9 mouse cellular contexts compared by ENCODE assay signal in genomic region chr5:96206897-96207296, GRCm38 (mm10). TPM values are rescaled to one million over a fixed set of nuclear protein-coding genes. Genes with fewer than 3 reads are reported as not detected.
DNase-seq lines count a peak whose midpoint lies in the region; TF ChIP-seq lines count a peak whose summit lies in the region.
"Had no signal": no experiment of that assay in that cellular context is flagged by ENCODE, and none has a peak within 500 bp of the region (broad histone marks: within the 10 kb centered on the region; RNA-seq: fewer than 3 reads in every experiment).

No protein-coding gene starts in this region.

- no peaks in the 10 kb centered on the region for H3K79me2 ChIP-seq in heart, adult 2 months (replicated peaks; ENCODE audit: control insufficient read depth, insufficient read depth, low read length)
- H3K79me2 ChIP-seq in MEL (ENCODE audit: control insufficient read depth, insufficient read depth, low read length, poor library complexity) = peaks cover 13% of the 10 kb centered on the region

- no peaks in the 10 kb centered on the region for H3K27me3 ChIP-seq in heart, adult 2 months (ENCODE audit: control insufficient read depth, insufficient read depth, low read length)
- H3K27me3 ChIP-seq in heart, embryonic 10.5 days (ENCODE audit: insufficient read depth, poor library complexity, severe bottlenecking) = no peaks in the 10 kb centered on the region
- no peaks in the 10 kb centered on the region for H3K27me3 ChIP-seq in MEL (ENCODE audit: control insufficient read depth in 1 of 2, insufficient read depth in 2 of 2, low read length in 2 of 2)
- H3K27me3 ChIP-seq: embryonic facial prominence, embryonic 12.5 days had no signal

- no peaks in the 10 kb centered on the region for H3K9me3 ChIP-seq in heart, embryonic 10.5 days
- H3K9me3 ChIP-seq in MEL (replicated peaks; ENCODE audit: insufficient read depth, low read length) = no peaks in the 10 kb centered on the region
- H3K9me3 ChIP-seq: embryonic facial prominence, embryonic 12.5 days had no signal

- H3K9ac ChIP-seq in heart, adult 2 months (ENCODE audit: low read depth, low read length) = no peak overlapping the region
- no peak overlapping the region for H3K9ac ChIP-seq in MEL (ENCODE audit: control insufficient read depth, low read depth, low read length, poor library complexity, severe bottlenecking)
- H3K9ac ChIP-seq: embryonic facial prominence, embryonic 12.5 days had no signal

- peaks cover 3% of the 10 kb centered on the region; the same call in 1 of the 2 replicates for H3K36me3 ChIP-seq in heart, adult 2 months (ENCODE audit: control insufficient read depth, insufficient read depth, low read length)
- H3K36me3 ChIP-seq in heart, embryonic 10.5 days = no peaks in the 10 kb centered on the region
- peaks cover 0 to 53% of the 10 kb centered on the region in 2 experiments; a peak in 2 of 4 replicates for H3K36me3 ChIP-seq in MEL (ENCODE audit: control insufficient read depth in 1 of 2, insufficient read depth in 2 of 2, low read length in 2 of 2)
- H3K36me3 ChIP-seq: embryonic facial prominence, embryonic 12.5 days had no signal

- TF ChIP-seq POLR2A in heart, adult 2 months (IDR thresholded peaks at IDR 0.05; ENCODE audit: insufficient read depth, low read depth, low read length) = no peak
- no peak for TF ChIP-seq POLR2A in MEL (IDR thresholded peaks at IDR 0.05; ENCODE audit: control insufficient read depth in 1 of 2, insufficient read depth in 1 of 2, low read depth in 1 of 2, low read length in 2 of 2, poor library complexity in 1 of 2)

- intact Hi-C loops in heart, adult 2 months (cut with DNase I) = loop anchor here (5.0 kb wide), 1 partner anchor 115 kb away; no protein-coding TSS in a partner anchor

- DNase-seq in heart, adult 2 months = peak; percentile 44 to 45
- no peak for DNase-seq in heart, embryonic 10.5 days (ENCODE audit: low spot score)
- peak; percentile 77 for DNase-seq in MEL (ENCODE audit: low read depth, low spot score)
- DNase-seq in adrenal gland, postnatal 36 days = peak; percentile 57 to 63
- DNase-seq in kidney, postnatal 25 days = peak; percentile 74 to 84
- no peak for DNase-seq in embryo, embryonic 10 days (ENCODE audit: low spot score)
- no peak for DNase-seq in layer of hippocampus, adult 2 months (ENCODE audit: low spot score in 2 of 2)
- no peak for DNase-seq in layer of hippocampus, postnatal 14 days (ENCODE audit: low spot score in 2 of 2)

- no peak for TF ChIP-seq RAD21 in MEL (IDR thresholded peaks at IDR 0.05; ENCODE audit: low read depth, low read length)

- H3K4me1 ChIP-seq in heart, adult 2 months (ENCODE audit: control insufficient read depth, insufficient read depth, low read length) = peaks cover 3% of the 10 kb centered on the region
- H3K4me1 ChIP-seq in heart, embryonic 10.5 days = peaks cover 11% of the 10 kb centered on the region
- H3K4me1 ChIP-seq in MEL (ENCODE audit: control insufficient read depth in 1 of 2, insufficient read depth in 2 of 2, low read length in 2 of 2) = peaks cover 17 to 18% of the 10 kb centered on the region in 2 experiments

- no peak for TF ChIP-seq CTCF in heart, adult 2 months (IDR thresholded peaks at IDR 0.05)
- TF ChIP-seq CTCF in MEL (IDR thresholded peaks at IDR 0.05 in 2 of 3, conservative IDR thresholded peaks at IDR 0.05 in 1 of 3; ENCODE audit: control insufficient read depth in 1 of 3, insufficient read depth in 1 of 3, low read depth in 2 of 3, low read length in 3 of 3, poor library complexity in 1 of 3, severe bottlenecking in 1 of 3) = no peak
- no peak for TF ChIP-seq CTCF in layer of hippocampus, adult 2 months (conservative IDR thresholded peaks at IDR 0.05)

- WGBS in heart, adult 2 months = 10% methylated on average over 2 of the region's 2 CpGs
- WGBS in heart, embryonic 10.5 days = 58% methylated on average over 2 of the region's 2 CpGs

- no peak overlapping the region for H3K27ac ChIP-seq in heart, adult 2 months
- H3K27ac ChIP-seq in heart, embryonic 10.5 days = no peak overlapping the region
- H3K27ac ChIP-seq in MEL (ENCODE audit: control insufficient read depth, low read depth, low read length) = peak overlapping the region; percentile 30; the same call in 1 of the 2 replicates
- H3K27ac ChIP-seq in layer of hippocampus, adult 2 months = no peak overlapping the region
- H3K27ac ChIP-seq: embryonic facial prominence, embryonic 12.5 days had no signal

- TF ChIP-seq EP300 in heart, adult 2 months (IDR thresholded peaks at IDR 0.05; ENCODE audit: insufficient read depth, low read depth, low read length) = no peak
- TF ChIP-seq EP300 in MEL (IDR thresholded peaks at IDR 0.05; ENCODE audit: low read depth in 1 of 2, low read length in 2 of 2) = peak; percentile 62 to 64; a peak in 3 of 4 replicates

- H3K4me3 ChIP-seq in heart, adult 2 months = no peak overlapping the region
- H3K4me3 ChIP-seq in heart, embryonic 10.5 days = no peak overlapping the region
- H3K4me3 ChIP-seq in MEL (ENCODE audit: control insufficient read depth in 1 of 2, insufficient read depth in 1 of 2, low read depth in 2 of 2, low read length in 2 of 2) = no peak overlapping the region
- no peak overlapping the region for H3K4me3 ChIP-seq in layer of hippocampus, adult 2 months
- H3K4me3 ChIP-seq: embryonic facial prominence, embryonic 12.5 days had no signal

TF ChIP-seq in MEL, 35 proteins besides CTCF, POLR2A, EP300 and RAD21:
- TF ChIP-seq UBTF (IDR thresholded peaks at IDR 0.05; ENCODE audit: borderline replicate concordance, insufficient read depth, low read depth, low read length) (no peak), HCFC1 (IDR thresholded peaks at IDR 0.05; ENCODE audit: low read depth, low read length) (no peak), CHD1 (IDR thresholded peaks at IDR 0.05; ENCODE audit: low read depth, low read length) (no peak), JUND (IDR thresholded peaks at IDR 0.05; ENCODE audit: low read depth, low read length) (no peak), MEF2A (IDR thresholded peaks at IDR 0.05; ENCODE audit: extremely low read depth, insufficient replicate concordance, low read depth, low read length, poor library complexity, severe bottlenecking) (no peak), ZNF384 (IDR thresholded peaks at IDR 0.05; ENCODE audit: low read depth, low read length) (peak; percentile 66), MAX (IDR thresholded peaks at IDR 0.05; ENCODE audit: low read length) (no peak), SIN3A (IDR thresholded peaks at IDR 0.05; ENCODE audit: low read length) (peak; percentile 69), MAZ (IDR thresholded peaks at IDR 0.05; ENCODE audit: low read depth, low read length) (no peak), USF2 (IDR thresholded peaks at IDR 0.05; ENCODE audit: borderline replicate concordance in 1 of 2, insufficient read depth in 1 of 2, low read depth in 1 of 2, low read length in 2 of 2) (no peak), NRF1 (IDR thresholded peaks at IDR 0.05; ENCODE audit: insufficient read depth, low read depth, low read length, poor library complexity, severe bottlenecking) (no peak), GATA1 (IDR thresholded peaks at IDR 0.05; ENCODE audit: low read depth, low read length) (peak; percentile 58), CHD2 (IDR thresholded peaks at IDR 0.05; ENCODE audit: low read length) (no peak), ZKSCAN1 (IDR thresholded peaks at IDR 0.05; ENCODE audit: low read depth, low read length) (no peak), TAL1 (IDR thresholded peaks at IDR 0.05; ENCODE audit: low read length) (no peak), POLR2AphosphoS5 (IDR thresholded peaks at IDR 0.05; ENCODE audit: borderline replicate concordance, low read depth, low read length) (no peak), ETS1 (IDR thresholded peaks at IDR 0.05; ENCODE audit: low read depth, low read length) (peak; percentile 75), MYC (IDR thresholded peaks at IDR 0.05; ENCODE audit: low read depth, low read length) (no peak)

RNA-seq across cellular contexts. Expression of gene Mrpl1, which starts 2.4 kb away (rescaled TPM):
- 10 to 100 TPM; 25.8 to 27.4 TPM for total RNA-seq in heart, adult 2 months (2021)
- 4.8 and 9.0 TPM in 2 replicates for polyA plus RNA-seq in heart, adult 2 months (2012; rRNA removed)
- 23.2 and 23.9 TPM in 2 replicates for polyA plus RNA-seq in heart, embryonic 10.5 days (2016; fragmentation: Nextera tagmentation; extraction: Ambion mirVana)
- 26.2 and 27.0 TPM in 2 replicates for total RNA-seq in MEL (2012; rRNA removed)
- polyA plus RNA-seq in MEL (2012; ENCODE audit: insufficient read depth in 1 of 2, insufficient read length in 2 of 2, low read depth in 1 of 2, low replicate concordance in 2 of 2, missing spikeins in 1 of 2) = 10 to 100 TPM in 1 of 2 experiments, not detected in 1; 22.0 TPM
- total RNA-seq in adrenal gland, postnatal 36 days (2021) = 10 to 100 TPM; 21.1 to 22.8 TPM
- total RNA-seq in layer of hippocampus, adult 2 months (2021) = 10 to 100 TPM; 15.8 to 17.4 TPM
- total RNA-seq in layer of hippocampus, postnatal 14 days (2021) = 10 to 100 TPM; 16.4 to 16.7 TPM

RNA-seq across cellular contexts. Expression of gene Cnot6l, which starts 42.9 kb away (rescaled TPM):
- 10 to 100 TPM; 49.6 to 54.3 TPM for total RNA-seq in heart, adult 2 months (2021)
- polyA plus RNA-seq in heart, adult 2 months (2012; rRNA removed) = 6.8 and 12.8 TPM in 2 replicates
- polyA plus RNA-seq in heart, embryonic 10.5 days (2016; fragmentation: Nextera tagmentation; extraction: Ambion mirVana) = 11.1 and 12.4 TPM in 2 replicates
- total RNA-seq in MEL (2012; rRNA removed) = 10.2 and 13.2 TPM in 2 replicates
- 10 to 100 TPM in 1 of 2 experiments, not detected in 1; 21.2 TPM for polyA plus RNA-seq in MEL (2012; ENCODE audit: insufficient read depth in 1 of 2, insufficient read length in 2 of 2, low read depth in 1 of 2, low replicate concordance in 2 of 2, missing spikeins in 1 of 2)
- total RNA-seq in adrenal gland, postnatal 36 days (2021) = 100 to 1,000 TPM in 1 of 2 experiments, 10 to 100 TPM in 1; 80.4 to 106 TPM
- total RNA-seq in layer of hippocampus, adult 2 months (2021) = 10 to 100 TPM; 70.7 to 77.9 TPM
- 10 to 100 TPM; 59.2 to 88.4 TPM for total RNA-seq in layer of hippocampus, postnatal 14 days (2021)

Comparison
In these comparisons a context has a peak if more than half of its experiments do, and no peak if none do; other contexts are left out.
1. DNase-seq: peak in heart, adult 2 months (2 of 2), MEL (single experiment), adrenal gland, postnatal 36 days (2 of 2) and kidney, postnatal 25 days (2 of 2); none in heart, embryonic 10.5 days (single experiment), embryo, embryonic 10 days (single experiment), layer of hippocampus, adult 2 months (0 of 2) and layer of hippocampus, postnatal 14 days (0 of 2).